Mouse (Mus musculus): ENCODE data around the gene Meox2. TPM values are rescaled to one million over a fixed set of nuclear protein-coding genes. Genes with fewer than 3 reads are reported as not detected.
"Not testable (repeated sequence)": the region's sequence is repeated elsewhere in the genome, so short reads cannot be mapped to it uniquely, and the experiment has no call there.

Meox2 gene
- 0.39 and 0.43 TPM in 2 replicates for polyA plus RNA-seq (2016; fragmentation: Nextera tagmentation; extraction: Ambion mirVana)

DNA sequence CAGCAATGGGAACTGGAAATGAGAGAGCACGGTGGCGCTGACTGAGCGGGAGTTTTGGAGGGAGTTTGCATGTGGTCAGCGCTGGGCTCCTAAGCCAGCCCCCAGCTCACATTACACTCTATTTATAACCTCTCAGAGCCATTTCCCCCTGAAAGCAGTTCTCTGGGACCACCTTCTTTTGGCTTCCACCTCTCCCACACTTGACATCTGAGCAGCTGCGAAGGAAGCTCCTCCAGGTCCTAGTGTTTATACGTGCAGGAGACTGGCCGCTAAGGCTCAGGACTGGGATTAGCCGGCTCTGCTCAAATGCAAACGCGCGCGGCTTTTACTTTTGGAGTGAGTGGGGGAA is at the start of gene Meox2:
Meox2 (plus strand) TSS at position 151 of the 349 bp plus-strand sequence.
- WGBS = 0% methylated on average over 12 of the region's 12 CpGs
- H3K9me3 ChIP-seq = no peaks in the 10 kb centered on the region
- DNase-seq (ENCODE audit: extremely low spot score, low spot score) = peak; percentile 59
- H3K4me1 ChIP-seq = peaks cover 26% of the 10 kb centered on the region
- peak within 1 kb of the TSS; percentile 53 for H3K4me3 ChIP-seq
- H3K27ac ChIP-seq = peak within 1 kb of the TSS; percentile 70
- peaks cover 71% of the 10 kb centered on the region for H3K27me3 ChIP-seq (ENCODE audit: poor library complexity, severe bottlenecking)
- no peaks in the 10 kb centered on the region for H3K36me3 ChIP-seq (replicated peaks)

DNA sequence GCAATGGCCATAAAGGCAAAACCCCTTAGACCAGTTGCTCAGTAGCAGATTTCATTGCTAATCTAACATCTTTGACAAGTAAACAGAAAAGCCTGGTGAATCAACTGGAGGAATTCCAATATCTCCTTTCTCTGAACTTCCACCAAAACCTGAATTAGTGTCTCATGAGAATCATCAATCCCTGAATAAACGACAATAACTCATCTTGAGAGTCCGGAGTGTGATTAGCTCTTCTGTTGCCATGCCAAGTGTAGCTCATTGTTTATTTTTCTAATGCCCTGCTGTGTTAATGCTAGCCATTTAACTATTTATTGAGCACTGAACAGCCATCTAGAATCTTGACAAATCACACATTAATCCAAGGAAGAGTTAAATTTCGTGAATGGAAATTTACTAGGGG is 35.7 kb upstream of the Meox2 start:
- Histone ChIP-seq H3K4me1 (no peaks in the 10 kb centered on the region), H3K27me3 (ENCODE audit: poor library complexity, severe bottlenecking) (no peaks in the 10 kb centered on the region), H3K36me3 (replicated peaks) (no peaks in the 10 kb centered on the region), H3K4me3 (no peak overlapping the region), H3K27ac (no peak overlapping the region), H3K9me3 (no peaks in the 10 kb centered on the region)
- WGBS = 75% methylated on average over 3 of the region's 3 CpGs
- DNase-seq (ENCODE audit: extremely low spot score, low spot score) = no peak

DNA sequence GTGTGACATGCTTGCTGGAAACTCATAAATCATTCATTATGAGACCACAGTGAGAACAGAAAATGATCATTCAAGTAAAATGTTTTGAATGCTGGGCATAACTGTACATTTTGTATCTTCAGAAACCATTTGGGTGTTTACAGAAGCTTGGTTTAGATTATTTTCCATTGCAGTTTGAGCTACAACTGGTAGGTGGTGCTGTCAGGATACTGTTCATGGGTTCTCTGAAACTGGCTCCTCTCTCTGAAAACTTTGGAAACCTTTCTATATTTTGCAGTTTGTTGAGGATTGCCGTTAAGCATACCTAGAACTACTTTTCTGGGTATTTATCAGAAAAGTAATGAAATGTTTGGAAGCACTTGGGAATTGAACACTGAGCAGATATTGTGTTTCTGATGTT is 31.0 kb upstream of the Meox2 start:
- DNase-seq (ENCODE audit: extremely low spot score, low spot score) = no peak
- H3K9me3 ChIP-seq = no peaks in the 10 kb centered on the region
- WGBS = 83% methylated on average over 1 of the region's 1 CpGs
- H3K4me3 ChIP-seq = no peak overlapping the region
- no peak overlapping the region for H3K27ac ChIP-seq
- no peaks in the 10 kb centered on the region for H3K27me3 ChIP-seq (ENCODE audit: poor library complexity, severe bottlenecking)
- H3K36me3 ChIP-seq (replicated peaks) = no peaks in the 10 kb centered on the region
- no peaks in the 10 kb centered on the region for H3K4me1 ChIP-seq

DNA sequence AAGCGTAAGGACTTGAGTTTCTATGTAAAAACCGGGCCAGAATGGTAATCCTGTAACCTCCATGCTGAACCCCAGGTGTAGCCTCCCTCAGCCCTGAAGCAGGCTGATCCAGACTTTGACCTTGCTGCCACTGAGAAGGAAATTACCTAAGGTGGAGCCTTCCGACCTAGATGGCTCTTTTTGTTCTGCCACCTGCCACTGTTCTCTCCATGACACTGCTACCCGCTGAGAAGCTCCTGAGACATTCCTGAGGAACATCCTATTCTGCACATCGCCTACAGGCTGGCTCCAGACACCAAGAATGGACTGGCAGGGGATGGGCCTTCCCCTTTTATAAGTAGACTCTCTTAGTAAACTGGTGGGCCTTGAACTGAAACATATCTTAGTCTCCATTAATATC is 28.3 kb upstream of the Meox2 start:
- not testable (repeated sequence) for H3K4me3 ChIP-seq; H3K36me3 ChIP-seq (replicated peaks); DNase-seq (ENCODE audit: extremely low spot score, low spot score); H3K4me1 ChIP-seq; H3K27ac ChIP-seq; H3K27me3 ChIP-seq (ENCODE audit: poor library complexity, severe bottlenecking); H3K9me3 ChIP-seq
- WGBS = 53% methylated on average over 5 of the region's 5 CpGs

GRCm38 (mm10) chr12:37106541-37106940 is 1.8 kb upstream of the Meox2 start:
- 22% methylated on average over 8 of the region's 8 CpGs for WGBS
- peaks cover 61% of the 10 kb centered on the region for H3K27me3 ChIP-seq (ENCODE audit: poor library complexity, severe bottlenecking)

GRCm38 (mm10) chr12:37107150-37107549 is 1.2 kb upstream of the Meox2 start:
- no peak for DNase-seq (ENCODE audit: extremely low spot score, low spot score)
- WGBS = 34% methylated on average over 2 of the region's 2 CpGs
- Histone ChIP-seq H3K36me3 (replicated peaks) (no peaks in the 10 kb centered on the region), H3K9me3 (no peaks in the 10 kb centered on the region), H3K4me1 (peaks cover 26% of the 10 kb centered on the region), H3K27ac (no peak overlapping the region), H3K4me3 (no peak overlapping the region), H3K27me3 (ENCODE audit: poor library complexity, severe bottlenecking) (peaks cover 67% of the 10 kb centered on the region)

More at GRCm38 (mm10) chr12:37106541-37106940, 1.8 kb upstream of the Meox2 start:
- Histone ChIP-seq H3K36me3 (replicated peaks) (no peaks in the 10 kb centered on the region), H3K4me3 (no peak overlapping the region), H3K9me3 (no peaks in the 10 kb centered on the region), H3K27ac (no peak overlapping the region), H3K4me1 (peaks cover 26% of the 10 kb centered on the region)
- DNase-seq (ENCODE audit: extremely low spot score, low spot score) = no peak

GRCm38 (mm10) chr12:37107713-37108389 is 489 bp upstream of the Meox2 start:
- H3K4me3 ChIP-seq = peak overlapping the region; percentile 53

DNA sequence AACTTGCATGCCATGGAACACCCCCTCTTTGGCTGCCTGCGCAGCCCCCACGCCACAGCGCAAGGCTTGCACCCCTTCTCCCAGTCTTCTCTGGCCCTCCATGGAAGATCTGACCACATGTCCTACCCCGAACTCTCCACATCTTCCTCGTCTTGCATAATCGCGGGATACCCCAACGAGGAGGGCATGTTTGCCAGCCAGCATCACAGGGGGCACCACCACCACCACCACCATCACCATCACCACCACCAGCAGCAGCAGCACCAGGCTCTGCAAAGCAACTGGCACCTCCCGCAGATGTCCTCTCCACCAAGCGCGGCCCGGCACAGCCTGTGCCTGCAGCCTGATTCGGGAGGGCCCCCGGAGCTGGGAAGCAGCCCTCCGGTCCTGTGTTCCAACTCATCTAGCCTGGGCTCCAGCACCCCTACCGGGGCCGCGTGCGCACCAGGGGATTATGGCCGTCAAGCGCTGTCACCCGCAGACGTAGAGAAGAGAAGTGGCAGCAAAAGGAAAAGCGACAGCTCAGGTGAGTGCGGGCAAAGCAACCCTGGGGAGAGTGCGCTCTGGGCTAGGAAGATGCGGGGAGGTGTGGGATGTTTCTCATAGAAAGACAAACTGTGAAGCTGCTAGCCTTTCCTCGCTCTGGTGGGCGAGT is 606 bp downstream of the Meox2 start:
- H3K4me3 ChIP-seq = peak overlapping the region; percentile 53
- no peak overlapping the region for H3K27ac ChIP-seq
- no peaks in the 10 kb centered on the region for H3K9me3 ChIP-seq
- no peaks in the 10 kb centered on the region for H3K36me3 ChIP-seq (replicated peaks)
- H3K4me1 ChIP-seq = peaks cover 26% of the 10 kb centered on the region
- peak; percentile 44 for DNase-seq (ENCODE audit: extremely low spot score, low spot score)
- WGBS = under 1% methylated on average over 29 of the region's 29 CpGs
- peaks cover 71% of the 10 kb centered on the region for H3K27me3 ChIP-seq (ENCODE audit: poor library complexity, severe bottlenecking)

More at GRCm38 (mm10) chr12:37107713-37108389, 489 bp upstream of the Meox2 start:
- H3K9me3 ChIP-seq = no peaks in the 10 kb centered on the region
- H3K4me1 ChIP-seq = peaks cover 26% of the 10 kb centered on the region
- peaks cover 71% of the 10 kb centered on the region for H3K27me3 ChIP-seq (ENCODE audit: poor library complexity, severe bottlenecking)
- H3K36me3 ChIP-seq (replicated peaks) = no peaks in the 10 kb centered on the region
- peak overlapping the region; percentile 70 for H3K27ac ChIP-seq
- DNase-seq (ENCODE audit: extremely low spot score, low spot score) = no peak
- WGBS = 19% methylated on average over 20 of the region's 20 CpGs

- WGBS = 5% methylated on average over 18 of the region's 18 CpGs
Observed at GRCm38 (mm10) chr12:37109474-37110012, 1.2 kb downstream of the Meox2 start.

GRCm38 (mm10) chr12:37110977-37111376 is 2.6 kb downstream of the Meox2 start:
- Histone ChIP-seq H3K27me3 (ENCODE audit: poor library complexity, severe bottlenecking) (peaks cover 66% of the 10 kb centered on the region), H3K4me3 (no peak overlapping the region), H3K4me1 (peaks cover 26% of the 10 kb centered on the region), H3K9me3 (no peaks in the 10 kb centered on the region), H3K36me3 (replicated peaks) (no peaks in the 10 kb centered on the region), H3K27ac (no peak overlapping the region)
- no peak for DNase-seq (ENCODE audit: extremely low spot score, low spot score)
- 65% methylated on average over 9 of the region's 9 CpGs for WGBS

More at GRCm38 (mm10) chr12:37109474-37110012, 1.2 kb downstream of the Meox2 start:
- Histone ChIP-seq H3K4me3 (peak overlapping the region; percentile 53), H3K4me1 (peaks cover 26% of the 10 kb centered on the region), H3K9me3 (no peaks in the 10 kb centered on the region), H3K27me3 (ENCODE audit: poor library complexity, severe bottlenecking) (peaks cover 71% of the 10 kb centered on the region), H3K36me3 (replicated peaks) (no peaks in the 10 kb centered on the region), H3K27ac (no peak overlapping the region)
- peak; percentile 26 for DNase-seq (ENCODE audit: extremely low spot score, low spot score)

- DNase-seq (ENCODE audit: extremely low spot score, low spot score) = no peak
- Histone ChIP-seq H3K4me1 (no peaks in the 10 kb centered on the region), H3K27me3 (ENCODE audit: poor library complexity, severe bottlenecking) (no peaks in the 10 kb centered on the region), H3K27ac (no peak overlapping the region), H3K4me3 (no peak overlapping the region), H3K36me3 (replicated peaks) (no peaks in the 10 kb centered on the region), H3K9me3 (no peaks in the 10 kb centered on the region)
- WGBS = 68% methylated on average over 5 of the region's 5 CpGs
Observed at GRCm38 (mm10) chr12:37119246-37119645, 10.9 kb downstream of the Meox2 start.

DNA sequence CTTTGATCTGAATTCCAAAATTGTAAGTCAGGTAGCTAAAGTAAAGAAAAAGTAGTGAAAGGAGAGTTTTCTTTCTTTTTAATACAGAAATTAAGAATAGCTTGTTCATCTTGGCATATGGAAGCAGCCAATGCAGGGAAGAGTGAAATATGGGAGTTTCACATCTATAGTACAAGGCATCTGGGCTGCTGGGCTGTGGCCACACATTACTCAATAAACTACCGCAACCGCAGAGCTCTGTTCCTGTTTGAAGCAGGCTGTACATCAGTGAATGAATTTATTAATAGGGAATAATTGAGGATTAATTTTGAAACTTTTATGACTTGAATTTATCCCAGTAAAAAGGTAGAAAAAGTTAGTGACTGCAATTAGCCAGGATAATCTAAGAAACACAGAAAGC is 15.4 kb downstream of the Meox2 start:
- no peak overlapping the region for H3K4me3 ChIP-seq
- 89% methylated on average over 2 of the region's 2 CpGs for WGBS

DNA sequence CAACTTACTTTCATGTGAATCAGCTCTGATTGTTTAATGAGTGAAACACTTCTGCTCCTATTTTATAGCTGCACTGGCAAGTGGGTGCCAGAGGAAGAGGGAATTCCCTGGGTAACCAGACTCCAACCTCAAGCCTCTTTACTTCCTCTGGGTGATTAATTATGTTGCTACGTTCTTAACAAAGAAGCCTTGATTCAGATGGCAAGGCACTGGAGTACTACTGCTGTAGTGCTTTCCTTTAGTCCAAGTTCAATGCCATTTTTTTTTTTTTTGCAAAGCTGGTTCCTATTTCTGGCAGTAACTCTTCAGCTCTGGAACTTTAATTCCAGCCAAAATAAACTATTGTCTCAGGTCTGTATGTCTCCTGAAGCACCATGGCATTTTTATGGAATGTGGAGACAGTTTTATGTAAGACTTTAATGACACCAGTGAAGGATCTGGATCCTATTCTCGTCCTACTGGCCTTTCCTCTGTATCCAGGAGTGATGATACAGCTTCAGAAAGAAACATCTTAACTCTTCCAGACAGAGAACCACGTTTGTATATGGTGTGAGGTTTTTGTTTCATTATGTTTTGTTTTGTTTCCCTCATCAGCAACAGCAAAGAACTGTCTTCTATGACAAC is 33.9 kb downstream of the Meox2 start:
- Histone ChIP-seq H3K4me3 (no peak overlapping the region), H3K27ac (no peak overlapping the region), H3K27me3 (ENCODE audit: poor library complexity, severe bottlenecking) (no peaks in the 10 kb centered on the region), H3K4me1 (no peaks in the 10 kb centered on the region), H3K9me3 (no peaks in the 10 kb centered on the region), H3K36me3 (replicated peaks) (no peaks in the 10 kb centered on the region)
- DNase-seq (ENCODE audit: extremely low spot score, low spot score) = no peak
- WGBS = 64% methylated on average over 3 of the region's 3 CpGs

More for the DNA sequence above, 15.4 kb downstream of the Meox2 start:
- Histone ChIP-seq H3K9me3 (no peaks in the 10 kb centered on the region), H3K27ac (no peak overlapping the region), H3K27me3 (ENCODE audit: poor library complexity, severe bottlenecking) (no peaks in the 10 kb centered on the region), H3K4me1 (no peaks in the 10 kb centered on the region), H3K36me3 (replicated peaks) (no peaks in the 10 kb centered on the region)
- DNase-seq (ENCODE audit: extremely low spot score, low spot score) = no peak
